Mouse (Mus musculus) liver, embryonic 15.5 days (tissue): ENCODE measurements around the gene Lgmn. TPM values are rescaled to one million over a fixed set of nuclear protein-coding genes. Genes with fewer than 3 reads are reported as not detected.
A peak's percentile ranks its signal among the peaks of the same experiment; 100 is the strongest.

Experiments
- ATAC-seq: fragments of 200-750 bp; cut with Nextera tagmentation; 2 replicates; pipeline ENCODE4 v1.8.0; 2017; ENCODE audit warnings: moderate number of reproducible peaks, mild to moderate bottlenecking, moderate library complexity; ENCODE audit not compliant: insufficient read depth
- H3K27ac ChIP-seq: fragments of 300-500 bp; sonication (generic); replicated peaks from 2 replicates; pipeline ENCODE4 v1.5.1; 2015; ENCODE audit warnings: mild to moderate bottlenecking, inconsistent platforms
- H3K27me3 ChIP-seq: fragments of 300-500 bp; sonication (generic); 2 replicates; pipeline ENCODE4 v1.6.1; 2015; ENCODE audit warnings: mild to moderate bottlenecking, inconsistent platforms
- H3K36me3 ChIP-seq: fragments of 300-500 bp; sonication (generic); replicated peaks from 2 replicates; pipeline ENCODE4 v1.6.1; 2015; ENCODE audit warnings: moderate library complexity, mild to moderate bottlenecking, inconsistent platforms
- H3K4me1 ChIP-seq: fragments of 300-500 bp; sonication (generic); replicated peaks from 2 replicates; pipeline ENCODE4 v1.6.1; 2015; ENCODE audit warnings: inconsistent platforms
- H3K4me2 ChIP-seq: fragments of 300-500 bp; sonication (generic); 2 replicates; pipeline ENCODE4 v1.6.1; 2015; ENCODE audit warnings: moderate library complexity, mild to moderate bottlenecking, inconsistent platforms
- H3K4me3 ChIP-seq: fragments of 300-500 bp; sonication (generic); replicated peaks from 2 replicates; pipeline ENCODE4 v1.5.1; 2015; ENCODE audit warnings: mild to moderate bottlenecking, inconsistent platforms
- H3K9ac ChIP-seq: fragments of 300-500 bp; sonication (generic); 2 replicates; pipeline ENCODE4 v1.6.1; 2015; ENCODE audit warnings: moderate library complexity, mild to moderate bottlenecking, inconsistent platforms
- H3K9me3 ChIP-seq: fragments of 300-500 bp; sonication (generic); replicated peaks from 2 replicates; pipeline ENCODE4 v1.6.1; 2016; ENCODE audit warnings: inconsistent platforms
- WGBS: fragments of 180-500 bp; shearing (Covaris S2); methylation state at CpG from one replicate; pipeline ENCODE4 v1.1.7; 2015; ENCODE audit warnings: mixed read lengths; ENCODE audit not compliant: insufficient replicate concordance; 5-methylcytosine and 5-hydroxymethylcytosine counted together
- polyA plus RNA-seq: library from polyadenylated mRNA; unstranded; fragments of >200 nt; fragmentation: Nextera tagmentation; extraction: Ambion mirVana; gene quantifications from 2 replicates; pipeline ENCODE4 v1.2.1, GENCODE M21; 2015

Lgmn gene
- polyA plus RNA-seq, 1 experiment from 2014 or later, result 73.4 TPM

DNA sequence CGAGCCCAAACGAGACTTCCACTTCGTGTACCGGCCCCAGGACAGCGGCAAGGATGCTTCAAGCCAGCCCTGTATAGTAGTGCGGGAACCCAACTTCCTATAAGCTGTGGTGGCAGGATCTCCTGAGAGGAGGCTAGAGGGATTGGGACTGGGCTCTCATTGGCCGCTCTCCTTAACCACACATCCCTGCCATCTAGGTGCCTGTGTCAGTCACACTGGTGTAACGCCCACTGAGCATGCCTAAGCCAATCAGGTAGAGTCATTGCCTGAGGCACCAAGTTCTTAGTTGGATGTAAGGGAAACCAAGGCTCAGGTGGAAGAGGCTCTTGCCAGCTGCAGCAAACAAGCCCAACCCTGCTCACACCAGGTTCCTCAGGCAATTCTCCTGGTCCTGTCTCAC, 49.6 kb downstream of the Lgmn start:
- WGBS, result 63% methylated on average over 8 of the region's 8 CpGs
- H3K36me3 ChIP-seq, result peaks cover 47% of the 10 kb centered on the region

DNA sequence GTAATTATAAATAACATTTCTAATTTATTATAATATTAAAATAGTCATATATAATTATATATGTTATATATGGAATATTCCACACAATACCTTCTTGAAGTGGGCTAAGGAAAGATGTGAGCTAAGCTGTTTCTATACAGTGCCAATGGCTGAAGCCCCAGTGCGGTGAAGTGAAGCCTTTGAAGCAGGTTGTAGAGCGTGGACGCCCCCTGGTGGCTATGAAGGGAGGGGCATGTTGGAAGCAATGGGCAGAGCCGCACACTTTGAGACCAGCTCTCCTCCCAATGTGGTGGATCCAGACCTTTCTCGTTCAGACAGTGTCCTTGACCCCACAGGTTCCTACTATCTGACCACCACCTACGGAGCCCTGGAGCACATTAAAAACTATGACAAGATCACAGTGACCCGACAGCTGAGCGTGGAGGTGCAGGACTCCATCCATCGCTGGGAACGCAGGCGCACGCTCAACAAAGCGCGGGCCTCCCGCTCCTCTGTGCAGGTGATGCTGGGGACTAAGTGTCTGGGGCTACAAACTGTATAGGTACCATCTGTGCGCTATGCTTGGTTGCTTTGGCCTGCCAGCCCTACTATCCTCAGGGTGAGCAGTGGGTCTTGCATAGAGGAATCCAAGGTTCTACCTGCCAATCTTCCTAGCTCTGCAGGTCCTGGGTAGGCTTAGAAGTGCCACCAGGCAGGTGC, 52.2 kb downstream of the Lgmn start:
- no peaks in the 10 kb centered on the region for H3K9me3 ChIP-seq
- ATAC-seq, result 0 out of 2 replicates have a peak, but pooled peaks have one; percentile 13
- WGBS, result 59% methylated on average over 16 of the region's 16 CpGs

More for the DNA sequence above, 49.6 kb downstream of the Lgmn start:
- Histone ChIP-seq H3K9me3 (no peaks in the 10 kb centered on the region), H3K4me2 (no peak overlapping the region), H3K27ac (no peak overlapping the region), H3K9ac (no peak overlapping the region), H3K27me3 (no peaks in the 10 kb centered on the region), H3K4me1 (no peaks in the 10 kb centered on the region), H3K4me3 (no peak overlapping the region)
- no peak for ATAC-seq

DNA sequence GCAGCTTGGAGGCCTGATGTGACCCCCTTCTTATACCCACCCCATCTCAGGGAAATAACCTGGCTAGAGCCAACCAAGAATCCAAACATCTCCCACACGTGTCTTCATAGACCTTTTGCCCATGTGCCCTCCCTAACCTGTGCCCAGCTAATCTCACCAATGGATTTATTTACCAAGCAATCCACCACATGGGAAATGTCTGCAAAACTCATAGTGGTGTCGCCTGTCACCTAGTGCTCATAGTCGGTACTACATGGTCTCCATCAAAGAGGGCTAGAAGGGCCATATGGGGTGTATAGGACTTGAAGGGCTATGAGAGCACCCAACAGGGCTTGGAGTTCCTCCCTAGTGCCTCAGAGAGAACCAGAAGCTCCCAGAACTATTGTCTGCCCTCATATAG, 54.8 kb downstream of the Lgmn start:
- H3K4me2 ChIP-seq, result no peak overlapping the region
- peaks cover 65% of the 10 kb centered on the region for H3K36me3 ChIP-seq
- H3K9ac ChIP-seq, result no peak overlapping the region
- H3K27ac ChIP-seq, result no peak overlapping the region
- no peak for ATAC-seq
- H3K27me3 ChIP-seq, result no peaks in the 10 kb centered on the region
- no peaks in the 10 kb centered on the region for H3K9me3 ChIP-seq
- WGBS, result 32% methylated on average over 3 of the region's 3 CpGs
- no peaks in the 10 kb centered on the region for H3K4me1 ChIP-seq
- H3K4me3 ChIP-seq, result no peak overlapping the region

More for the DNA sequence above, 52.2 kb downstream of the Lgmn start:
- Histone ChIP-seq H3K36me3 (peaks cover 66% of the 10 kb centered on the region), H3K27me3 (no peaks in the 10 kb centered on the region), H3K4me3 (no peak overlapping the region), H3K9ac (no peak overlapping the region), H3K27ac (no peak overlapping the region), H3K4me2 (no peak overlapping the region), H3K4me1 (no peaks in the 10 kb centered on the region)

DNA sequence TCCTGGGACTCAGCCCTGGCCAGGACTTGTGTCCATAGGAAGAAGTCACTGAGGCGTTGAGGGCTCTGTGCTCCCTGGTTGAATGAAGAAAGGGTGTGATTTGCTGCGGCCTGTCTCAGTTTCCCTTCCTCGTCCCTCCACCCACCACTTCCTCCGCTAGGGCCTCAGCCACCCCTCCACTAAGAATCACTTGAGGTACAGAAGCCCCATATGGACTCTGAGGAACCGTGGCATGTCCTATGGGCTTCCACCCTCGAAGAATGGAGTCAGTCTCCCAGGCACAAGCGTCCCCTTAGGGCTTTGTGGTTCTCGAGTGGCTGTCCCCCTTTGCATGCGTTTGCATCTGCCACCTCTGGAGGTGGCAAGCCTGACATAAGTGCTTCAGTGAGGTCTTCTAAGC, 56.3 kb downstream of the Lgmn start:
- Histone ChIP-seq H3K4me1 (no peaks in the 10 kb centered on the region), H3K27me3 (no peaks in the 10 kb centered on the region), H3K4me3 (no peak overlapping the region), H3K4me2 (no peak overlapping the region), H3K9ac (no peak overlapping the region), H3K9me3 (no peaks in the 10 kb centered on the region), H3K27ac (no peak overlapping the region), H3K36me3 (peaks cover 63% of the 10 kb centered on the region)
- no peak for ATAC-seq
- WGBS, result 65% methylated on average over 9 of the region's 9 CpGs

DNA sequence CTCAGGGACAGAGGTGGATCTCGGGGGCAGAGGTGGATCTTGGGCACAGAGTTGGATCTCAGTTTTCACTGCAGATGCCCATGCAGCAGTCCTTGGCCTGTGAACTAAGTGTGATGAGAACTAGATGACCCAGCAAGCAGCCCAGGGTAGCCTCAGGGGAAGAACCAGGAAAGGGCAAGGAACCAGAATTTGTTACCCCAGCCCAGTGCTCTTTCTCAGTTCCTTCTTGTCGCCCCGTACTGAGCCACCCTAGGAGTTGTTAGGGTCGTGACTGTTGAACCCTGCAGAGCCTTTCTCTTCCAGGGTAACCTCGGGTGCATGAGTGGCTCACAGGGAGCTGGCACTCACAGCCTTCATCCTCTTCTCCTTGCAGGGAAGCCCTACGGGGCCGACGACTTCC, 57.4 kb downstream of the Lgmn start:
- H3K36me3 ChIP-seq, result peaks cover 53% of the 10 kb centered on the region

DNA sequence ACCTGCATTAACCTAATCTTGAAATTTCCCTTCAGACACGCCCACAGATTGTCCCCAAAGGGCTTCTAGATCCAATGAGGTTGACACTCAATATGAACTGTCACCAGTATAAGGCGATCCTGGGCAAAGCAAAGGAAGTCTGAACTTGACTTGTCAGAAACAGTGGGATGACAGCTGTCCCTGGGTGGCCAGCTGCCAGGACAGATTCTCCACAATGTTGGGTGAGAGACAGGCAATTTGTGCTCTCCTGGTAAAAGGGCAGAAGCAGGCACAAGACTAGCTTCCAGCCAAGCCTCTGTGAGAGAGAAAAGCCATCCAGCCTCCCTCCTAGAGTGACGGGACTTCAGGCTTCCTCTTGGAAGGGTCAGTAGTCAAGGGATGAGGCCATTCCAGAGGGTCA, 67.3 kb downstream of the Lgmn start:
- no peaks in the 10 kb centered on the region for H3K9me3 ChIP-seq
- WGBS, result 51% methylated on average over 3 of the region's 3 CpGs
- H3K4me1 ChIP-seq, result no peaks in the 10 kb centered on the region; the same call in 1 of the 2 replicates
- H3K27me3 ChIP-seq, result no peaks in the 10 kb centered on the region
- peaks cover 53% of the 10 kb centered on the region for H3K36me3 ChIP-seq
- H3K4me3 ChIP-seq, result no peak overlapping the region
- no peak overlapping the region for H3K27ac ChIP-seq
- no peak overlapping the region for H3K9ac ChIP-seq
- no peak overlapping the region for H3K4me2 ChIP-seq
- no peak for ATAC-seq

More for the DNA sequence above, 57.4 kb downstream of the Lgmn start:
- Histone ChIP-seq H3K27ac (no peak overlapping the region), H3K9me3 (no peaks in the 10 kb centered on the region), H3K4me3 (no peak overlapping the region), H3K9ac (no peak overlapping the region), H3K27me3 (no peaks in the 10 kb centered on the region), H3K4me1 (no peaks in the 10 kb centered on the region), H3K4me2 (no peak overlapping the region)
- peak; percentile 20; the same call in 1 of the 2 replicates for ATAC-seq
- WGBS, result 66% methylated on average over 8 of the region's 8 CpGs

DNA sequence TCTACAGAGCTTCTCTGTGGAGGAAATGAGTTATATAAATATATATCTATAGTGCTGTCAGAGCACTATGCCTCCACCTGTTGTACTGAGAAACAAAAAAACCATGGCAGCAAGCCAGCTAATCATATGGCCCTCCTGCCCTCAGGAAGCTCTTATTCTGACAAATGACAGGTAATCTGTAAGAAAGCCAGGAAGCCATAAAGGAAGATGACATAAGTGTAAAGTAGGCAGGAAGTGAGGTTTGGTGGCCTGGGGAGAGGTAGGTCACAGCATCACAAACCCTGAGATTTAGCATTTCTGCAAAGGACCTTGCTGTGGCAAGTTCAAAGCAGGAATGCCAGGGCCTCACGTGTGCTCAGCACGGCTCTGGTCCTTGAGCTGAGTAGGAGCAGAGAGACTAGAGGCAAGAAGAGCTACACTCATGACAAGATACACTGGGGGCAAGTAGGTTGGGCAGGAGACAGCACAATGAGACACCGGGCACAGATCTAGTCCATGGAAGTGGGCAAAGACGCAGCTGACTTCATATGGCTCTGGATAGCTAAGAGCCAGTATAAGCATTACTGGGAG, 68.6 kb downstream of the Lgmn start:
- peaks cover 49% of the 10 kb centered on the region for H3K36me3 ChIP-seq
- H3K27ac ChIP-seq, result no peak overlapping the region
- no peaks in the 10 kb centered on the region for H3K27me3 ChIP-seq
- no peak overlapping the region for H3K9ac ChIP-seq
- no peak overlapping the region for H3K4me2 ChIP-seq
- no peaks in the 10 kb centered on the region for H3K9me3 ChIP-seq
- no peak for ATAC-seq
- no peaks in the 10 kb centered on the region; the same call in none of the 2 replicates for H3K4me1 ChIP-seq
- WGBS, result 64% methylated on average over 4 of the region's 4 CpGs
- H3K4me3 ChIP-seq, result no peak overlapping the region

DNA sequence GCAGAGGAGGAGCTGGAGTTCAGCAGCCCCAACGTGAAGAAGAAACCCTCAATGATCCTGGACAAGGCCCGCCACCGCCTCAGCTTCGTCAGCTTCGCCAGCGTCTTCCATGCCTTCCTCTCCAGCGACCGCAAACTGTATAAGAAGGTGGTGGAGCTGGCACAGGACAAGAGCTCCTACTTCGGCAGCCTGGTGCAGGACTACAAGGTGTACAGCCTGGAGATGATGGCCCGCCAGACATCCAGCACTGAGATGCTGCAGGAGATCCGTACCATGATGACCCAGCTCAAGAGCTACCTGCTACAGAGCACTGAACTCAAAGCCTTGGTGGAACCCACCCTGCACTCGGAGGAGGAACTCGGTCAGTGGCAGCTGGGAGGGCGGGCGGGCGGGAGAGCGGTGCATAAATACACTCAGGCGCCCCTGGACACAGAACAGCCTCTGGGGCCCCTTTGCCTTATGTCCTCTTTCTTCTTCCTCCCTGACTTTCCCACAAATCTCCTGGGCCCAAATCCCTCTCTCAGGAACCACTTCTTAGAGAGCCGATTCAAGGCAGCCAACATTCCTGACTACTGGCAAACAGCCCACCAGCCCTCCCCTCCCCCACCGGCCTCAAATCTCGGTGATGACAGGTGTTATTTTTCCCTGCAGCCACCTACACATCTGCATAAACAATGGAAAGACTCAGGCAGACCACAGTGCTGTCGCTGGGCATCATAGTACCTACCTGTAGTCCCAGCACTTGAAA, 70.0 kb downstream of the Lgmn start:
- H3K27ac ChIP-seq, result 0 out of 2 replicates have a peak overlapping the region, but pooled peaks have one; percentile 45
- H3K4me1 ChIP-seq, result no peaks in the 10 kb centered on the region; the same call in none of the 2 replicates
- no peak for ATAC-seq
- H3K4me2 ChIP-seq, result peak overlapping the region; percentile 38
- H3K9me3 ChIP-seq, result no peaks in the 10 kb centered on the region
- H3K9ac ChIP-seq, result no peak overlapping the region
- WGBS, result 68% methylated on average over 22 of the region's 22 CpGs
- H3K27me3 ChIP-seq, result no peaks in the 10 kb centered on the region
- H3K4me3 ChIP-seq, result peak overlapping the region; percentile 20
- H3K36me3 ChIP-seq, result peaks cover 37% of the 10 kb centered on the region

DNA sequence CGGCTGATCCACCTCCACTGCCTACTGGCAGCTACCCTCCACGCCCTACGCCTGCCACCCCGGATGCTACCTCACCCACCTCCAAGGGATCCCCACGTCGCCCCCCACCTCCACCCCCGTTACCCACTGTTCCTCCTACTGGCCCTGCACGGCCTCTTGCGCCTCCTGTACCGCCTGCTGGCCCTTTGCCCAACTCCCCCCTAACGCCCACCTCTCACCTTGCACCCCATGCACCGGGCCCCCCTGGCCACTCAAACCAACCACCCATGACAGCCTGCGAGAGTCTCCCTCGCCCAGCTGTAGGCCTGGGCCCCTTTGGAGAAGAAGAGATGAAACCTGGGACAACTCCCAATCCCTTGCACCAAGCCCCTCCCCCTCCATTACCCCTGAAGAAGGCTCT, 71.1 kb downstream of the Lgmn start:
- Histone ChIP-seq H3K4me1 (no peaks in the 10 kb centered on the region; the same call in none of the 2 replicates), H3K27me3 (no peaks in the 10 kb centered on the region), H3K27ac (peak overlapping the region; percentile 45), H3K4me3 (peak overlapping the region; percentile 20), H3K9ac (no peak overlapping the region), H3K9me3 (no peaks in the 10 kb centered on the region), H3K4me2 (peak overlapping the region; percentile 38), H3K36me3 (peaks cover 35% of the 10 kb centered on the region)
- no peak for ATAC-seq
- 59% methylated on average over 14 of the region's 14 CpGs for WGBS

DNA sequence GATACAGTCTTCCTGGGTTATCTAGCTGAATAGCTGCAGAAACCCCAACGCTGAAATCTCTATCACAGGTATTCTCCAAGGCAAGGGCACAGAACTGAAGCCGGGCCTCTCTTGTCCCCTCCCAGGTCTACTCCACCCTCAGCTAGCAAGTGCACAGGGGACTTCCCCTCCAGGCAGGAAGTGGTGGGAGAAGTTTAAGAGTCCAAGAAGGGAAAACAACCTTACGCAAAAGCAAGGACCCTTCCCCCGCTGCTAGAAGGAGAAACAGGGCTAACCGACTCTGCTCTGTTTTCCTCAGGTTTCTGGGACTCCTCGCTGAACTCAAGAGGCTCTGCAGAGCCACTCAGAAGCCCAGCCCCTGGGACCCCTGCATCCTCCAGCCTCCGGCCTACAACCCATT, 71.5 kb downstream of the Lgmn start:
- H3K27ac ChIP-seq, result peak overlapping the region; percentile 59
- peak overlapping the region; percentile 20; the same call in 1 of the 2 replicates for H3K4me3 ChIP-seq
- peak overlapping the region; percentile 38; the same call in 1 of the 2 replicates for H3K4me2 ChIP-seq
- no peaks in the 10 kb centered on the region; the same call in none of the 2 replicates for H3K4me1 ChIP-seq
- 49% methylated on average over 7 of the region's 7 CpGs for WGBS
- no peaks in the 10 kb centered on the region for H3K9me3 ChIP-seq
- no peak overlapping the region for H3K9ac ChIP-seq
- peaks cover 38% of the 10 kb centered on the region for H3K36me3 ChIP-seq
- no peaks in the 10 kb centered on the region for H3K27me3 ChIP-seq
- ATAC-seq, result no peak

DNA sequence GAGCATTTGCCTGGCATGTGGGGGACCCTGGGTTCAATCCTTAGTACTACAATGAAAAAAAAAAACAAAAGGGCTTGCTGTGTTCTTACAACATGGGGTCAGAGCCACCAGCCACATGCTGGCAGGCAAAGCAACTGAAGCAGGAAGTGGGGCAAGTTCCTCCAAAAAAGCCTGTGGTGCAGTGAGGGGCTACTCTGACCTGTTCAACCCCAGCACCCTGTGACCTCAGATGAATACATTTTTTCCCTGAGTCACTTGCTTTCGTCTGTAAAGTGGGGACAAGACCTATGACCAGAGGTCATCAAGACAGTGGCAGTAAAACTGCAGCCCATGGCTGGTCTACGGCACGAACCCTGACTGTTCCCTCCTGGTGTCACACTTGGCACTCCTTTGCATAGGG, 72.5 kb downstream of the Lgmn start:
- Histone ChIP-seq H3K9me3 (no peaks in the 10 kb centered on the region), H3K4me3 (no peak overlapping the region), H3K36me3 (peaks cover 43% of the 10 kb centered on the region), H3K9ac (no peak overlapping the region), H3K4me2 (no peak overlapping the region), H3K27ac (peak overlapping the region; percentile 59), H3K4me1 (no peaks in the 10 kb centered on the region; the same call in none of the 2 replicates), H3K27me3 (no peaks in the 10 kb centered on the region)
- WGBS, result 64% methylated on average over 3 of the region's 3 CpGs
- 0 out of 2 replicates have a peak, but pooled peaks have one; percentile 17 for ATAC-seq
